Mouse (Mus musculus) heart, postnatal 14 days (tissue): ENCODE data around the gene Gnb1l. TPM values are rescaled to one million over a fixed set of nuclear protein-coding genes. Genes with fewer than 3 reads are reported as not detected.

Experiments used
- DNase-seq, 2 experiments: peaks; one replicate each; pipeline ENCODE4 v3.0.0; 2021 to 2022
- intact Hi-C: fragments of 180-260 bp; cut with DNase I; formaldehyde crosslinking; loops from one replicate; pipeline ENCODE4 v1.15.1; 2025
- total RNA-seq, 2 experiments: library from RNA; stranded (reverse); gene quantifications; 2 replicates each; pipeline ENCODE4 v1.2.3; 2021

Gene Gnb1l
- total RNA-seq, 2 experiments from 2014 or later, result 4.5 to 6.4 TPM

DNA sequence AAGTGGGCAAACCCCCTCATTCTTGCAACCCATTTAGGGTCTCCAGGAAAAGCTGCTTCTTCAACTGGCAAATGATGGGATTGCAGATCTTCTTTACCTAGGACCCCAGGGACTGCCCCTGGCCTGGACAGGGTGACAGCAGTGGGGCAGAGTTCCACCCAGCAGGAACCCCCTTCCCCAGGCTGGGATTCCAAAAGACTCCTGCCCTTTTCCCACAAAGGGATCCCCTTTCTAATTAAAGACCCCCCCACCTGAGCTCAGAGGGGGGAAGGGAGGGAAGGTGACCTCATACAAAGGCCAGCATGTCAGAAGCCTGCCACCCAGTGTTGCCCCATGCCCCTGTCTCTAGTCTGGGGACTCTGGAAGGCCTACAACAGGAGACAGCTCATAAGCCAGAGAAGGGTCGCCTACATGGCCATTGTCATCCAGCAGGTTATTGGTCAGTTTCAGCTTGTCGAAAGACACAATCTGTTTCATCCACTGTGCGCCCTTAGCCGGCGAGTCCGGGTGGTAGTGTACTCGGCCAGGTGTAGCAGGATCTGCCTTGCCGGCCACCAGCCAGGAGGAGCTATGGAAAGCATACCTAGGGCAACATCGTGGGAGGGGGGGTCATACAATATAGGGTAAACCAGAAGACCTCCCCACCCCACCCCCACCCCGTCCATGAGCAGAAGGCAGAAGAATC lies 85.3 kb downstream of the Gnb1l start:
- intact Hi-C loops, result no loop called here
- DNase-seq, result no peak

DNA sequence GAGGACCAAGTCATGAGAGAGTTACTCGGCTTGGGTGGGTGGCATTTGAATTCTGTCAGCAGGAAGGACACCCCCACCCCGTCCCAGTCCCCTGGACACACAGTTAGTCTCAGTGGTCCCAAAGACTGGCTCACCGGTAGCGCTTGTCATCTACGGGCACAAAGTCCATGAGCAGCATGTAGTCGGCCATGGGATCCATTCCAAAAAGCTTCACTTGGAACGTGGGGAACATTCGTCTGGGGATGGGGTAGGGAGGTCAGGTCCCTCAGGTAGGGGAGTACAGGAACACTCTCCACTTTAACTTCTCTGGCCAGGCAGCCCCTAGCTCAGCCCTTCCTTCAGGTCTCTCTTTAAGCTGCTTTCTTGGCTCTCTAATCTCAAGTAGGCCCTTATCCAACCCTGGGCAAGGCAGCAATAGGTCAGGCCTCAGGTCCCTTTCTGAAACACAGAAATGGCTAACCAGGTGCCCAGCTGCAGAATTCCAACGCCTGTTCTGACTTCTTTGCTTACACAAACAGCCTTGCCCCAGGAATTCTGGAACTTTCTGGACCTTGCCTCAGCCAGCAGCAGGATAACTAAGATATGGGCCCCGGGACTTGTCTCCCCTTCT lies 86.5 kb downstream of the Gnb1l start:
- DNase-seq, result no peak
- intact Hi-C loops, result no loop called here

DNA sequence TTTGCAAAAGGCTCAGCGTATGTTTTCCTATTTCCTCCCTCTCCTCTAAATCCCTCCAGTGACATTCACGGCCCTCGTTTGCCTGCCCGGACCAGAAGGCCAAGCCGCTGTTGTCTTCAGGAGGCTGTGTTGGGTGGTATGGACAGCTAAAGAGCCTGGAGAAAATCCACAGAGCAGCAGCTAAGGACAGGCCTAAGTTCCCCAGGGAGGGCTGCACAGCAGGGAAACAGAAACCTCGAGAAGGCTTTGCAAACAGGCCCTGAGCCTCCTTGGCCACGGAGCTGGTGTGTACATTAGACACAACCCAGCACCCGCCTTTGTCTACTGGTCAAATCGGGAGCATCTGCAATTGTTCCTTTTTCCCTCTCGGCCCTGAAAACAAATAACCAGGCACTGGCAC lies 87.2 kb downstream of the Gnb1l start:
- DNase-seq, result no peak
- intact Hi-C loops, result no loop called here

DNA sequence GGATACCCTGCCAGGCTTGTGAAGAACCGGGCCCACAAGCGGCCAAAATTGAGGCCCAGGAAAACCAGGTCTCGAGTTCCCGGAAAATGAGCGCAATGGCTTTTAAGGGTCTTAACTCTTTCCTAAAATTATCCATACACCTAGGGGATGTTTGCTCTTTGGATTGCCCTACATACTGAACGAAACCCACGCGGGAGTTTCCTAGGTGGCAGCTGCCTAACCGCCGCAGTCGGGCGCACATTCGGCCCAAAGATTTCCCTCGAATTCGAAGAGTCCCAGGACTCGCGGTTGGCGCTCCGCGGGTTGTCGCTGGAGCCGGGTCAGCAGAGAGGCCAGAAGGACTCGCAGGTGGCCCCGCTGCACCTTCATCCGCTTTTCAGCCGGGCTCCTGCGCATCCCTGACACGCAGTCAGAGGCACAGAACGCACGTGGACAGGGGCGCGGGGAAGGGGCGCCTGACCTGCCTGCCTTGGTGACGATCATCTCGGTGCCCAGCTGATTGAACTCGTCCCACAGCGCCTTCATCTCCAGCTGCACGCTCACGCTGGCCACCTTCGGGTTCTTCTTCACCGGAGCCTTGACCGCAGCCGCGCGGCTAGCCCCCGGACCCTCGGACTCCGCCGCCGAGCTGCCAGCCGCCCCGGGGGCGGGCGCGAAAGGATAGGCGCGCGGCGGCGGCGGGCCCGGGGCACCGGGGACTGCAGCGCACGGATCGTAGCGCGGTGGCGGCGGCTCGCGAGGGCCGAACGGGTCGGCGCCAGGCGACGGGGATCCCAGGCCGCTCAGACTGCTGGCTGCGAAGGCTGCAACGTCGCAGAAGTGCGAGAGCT lies 87.8 kb downstream of the Gnb1l start:
- intact Hi-C loops, result no loop called here
- no peak for DNase-seq

DNA sequence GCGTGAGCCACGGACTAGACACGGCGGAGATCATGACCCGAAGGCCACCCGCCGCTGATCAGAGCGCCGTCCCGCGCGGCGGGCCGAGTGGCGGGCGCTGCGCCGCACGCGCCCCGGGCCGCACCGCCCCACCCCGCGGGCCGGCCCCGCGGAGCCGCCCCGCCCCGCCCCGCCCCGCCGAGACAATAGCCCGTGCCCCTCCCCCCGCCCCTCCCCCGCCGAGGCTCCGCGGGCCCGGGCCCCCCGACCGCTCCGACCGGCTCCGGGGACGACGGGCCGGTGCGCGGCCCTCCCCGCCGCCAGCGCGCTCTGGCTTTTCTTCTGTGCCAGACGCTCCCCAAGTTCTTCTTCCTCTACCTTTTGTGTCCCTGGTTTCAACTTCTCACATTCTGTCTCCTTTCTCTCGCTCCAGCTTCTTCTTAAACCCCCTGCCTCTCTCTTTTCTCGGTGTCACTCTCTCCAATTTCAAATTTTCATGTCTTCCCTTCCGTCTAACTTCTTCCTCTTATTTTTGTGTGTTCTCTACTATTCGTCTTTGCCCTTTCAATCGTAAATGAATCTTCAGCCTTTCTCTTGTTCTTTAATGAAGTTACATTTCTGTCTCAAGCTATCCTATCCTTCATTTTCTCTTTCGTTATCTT lies 88.5 kb downstream of the Gnb1l start:
- intact Hi-C loops, result no loop called here
- no peak for DNase-seq

DNA sequence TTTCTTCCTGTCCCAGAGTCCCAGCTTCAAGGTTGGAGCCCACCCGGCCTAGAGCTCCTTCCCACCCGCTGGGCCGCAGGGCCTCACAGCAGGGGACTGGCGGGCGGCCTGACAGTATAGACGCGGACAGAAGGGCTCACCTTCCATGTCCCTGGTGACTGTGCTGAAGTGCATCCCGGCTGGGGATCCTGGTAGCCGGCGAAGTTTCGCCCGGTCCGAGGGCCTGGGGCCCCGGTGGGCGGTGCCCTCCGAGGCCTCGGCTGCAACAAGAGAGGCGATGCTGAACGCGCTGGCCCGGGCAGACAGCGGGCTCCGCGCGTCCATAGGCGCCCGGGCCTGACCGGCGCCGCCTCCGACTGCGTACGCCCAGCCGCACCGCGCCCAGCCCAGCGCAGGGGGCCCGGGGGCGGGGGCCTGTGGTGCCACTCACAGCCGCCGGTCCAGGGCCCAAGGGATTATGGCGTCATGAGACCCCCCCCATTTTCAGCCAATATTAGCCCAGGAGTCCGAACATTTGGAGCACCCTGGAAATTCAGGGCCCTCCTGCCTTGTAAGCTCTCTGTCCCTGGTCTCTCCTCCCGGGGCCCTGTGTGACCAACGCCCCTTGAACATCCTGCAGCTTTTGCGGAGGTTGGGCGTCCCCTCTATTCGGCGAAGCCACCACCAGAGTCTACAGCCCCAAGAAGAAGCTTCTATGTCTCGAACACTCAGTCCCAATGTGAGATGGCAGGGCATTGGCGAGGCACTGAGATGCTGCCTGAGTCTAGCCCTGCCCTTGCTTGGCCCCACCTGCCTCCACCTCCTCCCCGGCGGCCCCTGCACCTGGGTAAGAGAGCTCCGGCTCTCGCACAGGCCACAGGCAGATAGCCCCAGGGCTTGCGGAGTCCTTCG lies 89.6 kb downstream of the Gnb1l start:
- DNase-seq, result no peak
- intact Hi-C loops, result no loop called here

DNA sequence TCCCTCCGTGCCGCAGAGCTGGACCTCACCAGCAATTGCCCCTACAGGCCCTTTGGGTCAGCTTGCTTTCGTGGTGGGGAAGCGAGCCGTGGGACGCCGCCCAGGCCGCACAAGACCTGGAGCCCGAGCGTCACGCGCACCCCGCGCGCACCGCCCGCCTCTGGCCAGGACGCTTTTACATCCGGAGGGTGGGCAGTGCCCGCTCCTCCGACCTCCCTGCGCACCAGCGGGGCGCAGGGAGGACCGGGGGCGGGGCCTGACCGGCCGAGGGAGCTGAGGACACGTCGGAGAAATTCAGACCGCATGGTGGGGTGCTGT lies 90.2 kb downstream of the Gnb1l start:
- intact Hi-C loops, result no loop called here
- no peak for DNase-seq

DNA sequence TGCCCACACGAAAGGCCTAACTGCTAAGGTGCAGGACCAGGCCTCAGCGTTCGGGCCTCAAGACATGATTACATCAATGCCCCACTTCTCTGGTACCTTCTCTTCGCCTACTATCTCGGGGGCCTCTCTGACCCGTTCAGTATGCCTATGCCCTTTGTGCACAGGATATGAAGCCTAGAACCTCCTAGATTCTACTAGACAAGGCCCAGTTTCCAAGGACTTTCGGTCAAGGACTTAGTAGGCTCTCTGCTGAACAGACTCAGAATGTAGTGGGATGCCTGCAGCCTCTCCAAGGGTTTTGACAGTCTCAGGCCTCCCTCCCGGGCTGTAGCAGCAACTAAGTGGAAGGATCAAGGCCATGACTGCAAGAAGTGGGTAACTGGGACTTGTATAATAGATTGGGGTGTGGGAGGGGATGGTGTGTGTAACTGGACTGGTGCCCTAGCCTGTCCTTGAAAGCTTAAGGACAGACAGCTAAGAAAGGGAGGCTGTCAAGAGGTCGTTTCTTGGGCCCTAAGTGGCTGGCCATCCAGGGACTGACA lies 90.6 kb downstream of the Gnb1l start:
- intact Hi-C loops, result no loop called here
- no peak for DNase-seq

DNA sequence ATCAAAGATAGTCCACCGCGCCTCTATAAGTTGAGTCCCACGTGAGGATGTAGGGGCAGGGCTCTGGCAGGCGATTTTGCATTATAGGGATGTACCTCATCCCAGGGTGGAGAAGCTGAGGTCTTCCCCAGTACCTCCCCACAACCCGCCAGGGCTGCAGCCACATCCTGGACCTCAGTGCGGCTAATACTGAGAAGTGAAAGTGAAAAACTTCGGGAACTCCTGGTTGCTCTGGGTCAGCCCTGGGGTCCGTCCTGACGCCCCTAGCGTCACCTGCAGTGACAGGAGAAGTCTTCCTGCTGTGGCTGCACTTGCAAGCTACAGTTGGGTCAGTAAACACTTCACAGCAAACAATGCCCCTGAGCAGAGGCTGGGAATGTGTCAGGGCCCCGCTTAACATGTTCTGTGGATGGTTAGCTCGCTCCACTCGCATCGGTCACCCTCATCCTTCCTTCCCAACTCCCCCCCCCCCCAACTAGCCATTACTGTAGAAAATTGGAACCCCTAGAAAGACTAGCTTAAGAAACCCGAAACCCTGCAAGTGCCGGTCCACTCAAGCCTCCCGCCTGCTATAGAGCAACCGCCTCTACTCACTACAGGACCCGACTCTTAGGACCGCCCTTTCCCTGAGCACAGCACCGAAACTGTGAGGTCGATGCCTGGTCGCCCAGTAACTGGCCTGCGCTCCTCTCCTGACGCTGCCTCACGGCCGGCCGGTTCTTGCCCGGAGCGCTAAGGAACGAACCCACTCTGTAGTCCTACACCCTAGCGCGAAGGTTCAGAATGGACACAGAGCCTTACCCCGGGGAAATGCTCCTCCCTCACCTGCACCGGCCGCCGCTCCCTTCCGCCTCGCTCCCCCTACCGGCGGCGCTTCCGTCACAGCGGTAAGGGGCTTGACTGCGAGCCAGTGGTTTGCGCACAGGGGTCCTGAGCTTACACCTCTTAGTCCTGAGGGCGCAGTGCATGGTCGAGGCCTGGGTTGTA lies 91.6 kb downstream of the Gnb1l start, which contains the start of gene Tbx1:
TSS of gene Tbx1 (minus strand) at position 868 of the 987 bp plus-strand sequence.
- DNase-seq, result no peak
- intact Hi-C loops, result no loop called here

DNA sequence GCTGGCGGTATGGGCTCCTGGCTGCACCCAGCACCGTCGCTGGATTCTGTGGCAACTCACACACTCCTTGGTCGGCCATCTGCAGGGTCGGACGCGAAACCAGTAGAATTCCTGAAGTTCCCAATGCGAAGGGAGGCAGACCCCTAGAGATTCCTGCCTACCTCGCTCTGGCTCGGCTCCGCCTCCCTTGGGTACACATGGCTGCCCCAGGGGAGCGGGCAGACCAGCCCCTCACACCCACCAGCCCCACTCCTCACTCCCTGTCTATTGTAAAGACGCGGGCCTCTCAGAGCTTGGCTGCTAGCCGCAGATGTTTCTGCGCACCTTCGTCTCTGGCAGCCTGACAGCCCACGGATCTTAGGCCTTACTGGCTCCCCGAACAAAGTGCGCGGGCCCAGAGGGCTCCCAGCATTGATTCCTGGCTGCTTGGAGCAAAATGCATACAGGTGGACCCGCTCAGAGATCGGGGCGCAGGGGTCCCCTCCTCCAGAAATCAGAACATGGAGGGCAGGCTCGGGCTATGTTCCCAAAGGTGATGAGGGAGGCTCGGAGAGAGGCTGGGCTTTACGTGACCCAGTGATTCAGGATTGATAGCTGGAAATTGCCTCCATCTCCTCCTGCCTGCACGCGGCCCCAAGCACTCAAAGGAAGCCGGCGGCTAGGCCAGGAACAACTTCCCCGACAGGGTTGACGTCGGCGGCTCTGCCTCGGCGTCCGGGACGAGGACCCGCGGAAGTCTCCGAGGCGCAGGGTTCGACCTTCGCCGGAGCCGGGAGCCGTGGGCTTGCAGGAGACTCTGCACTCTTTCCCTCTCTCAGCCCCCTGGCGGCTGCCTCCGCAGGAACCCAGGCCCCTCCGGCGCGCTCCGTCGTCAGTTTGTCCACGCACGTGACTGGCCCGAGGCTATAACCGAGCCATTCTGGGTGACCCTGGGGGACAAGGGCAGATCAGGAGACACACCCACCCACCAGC lies 92.8 kb downstream of the Gnb1l start:
- intact Hi-C loops, result no loop called here
- peak in 1 of 2 experiments; percentile 41 for DNase-seq

DNA sequence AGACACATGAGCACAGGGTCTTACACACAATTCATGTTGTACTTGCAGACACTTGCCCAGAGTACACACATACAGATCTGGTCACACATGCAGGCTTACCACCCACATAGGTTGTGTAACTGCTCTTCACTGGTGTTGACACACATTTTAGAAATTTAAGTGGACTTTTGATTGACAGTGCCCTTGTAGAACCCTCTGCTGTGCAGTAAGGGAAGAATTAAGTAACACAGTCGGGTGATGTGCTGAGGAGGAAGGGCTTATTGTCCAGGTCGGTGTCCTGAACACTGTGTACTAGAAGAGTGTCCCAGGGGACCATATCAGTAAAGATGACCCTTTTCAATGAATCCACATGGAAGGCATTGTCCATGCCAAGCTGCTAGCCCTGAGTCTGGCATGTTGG lies 95.4 kb downstream of the Gnb1l start:
- intact Hi-C loops, result no loop called here
- no peak for DNase-seq

DNA sequence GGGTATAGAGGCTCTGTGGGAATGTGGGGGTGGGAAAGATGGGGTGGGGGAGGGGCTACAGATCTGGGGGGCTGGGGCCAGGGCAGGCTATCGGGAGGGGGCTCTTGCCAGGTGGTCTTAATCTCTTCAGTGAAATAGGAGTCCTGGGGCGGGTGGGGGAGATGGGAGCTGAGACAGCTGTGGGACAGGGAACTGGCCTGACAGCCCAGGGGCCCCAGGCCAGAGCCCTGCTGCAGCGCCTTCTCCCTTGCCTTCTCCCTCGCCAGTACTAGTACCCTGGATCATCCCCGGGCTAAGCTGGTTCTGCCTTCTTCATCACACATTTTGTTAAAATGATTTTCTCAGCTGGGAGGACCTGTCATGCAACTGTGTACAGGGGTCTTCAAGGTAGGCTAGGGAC lies 97.7 kb downstream of the Gnb1l start:
- DNase-seq, result no peak
- intact Hi-C loops, result no loop called here

DNA sequence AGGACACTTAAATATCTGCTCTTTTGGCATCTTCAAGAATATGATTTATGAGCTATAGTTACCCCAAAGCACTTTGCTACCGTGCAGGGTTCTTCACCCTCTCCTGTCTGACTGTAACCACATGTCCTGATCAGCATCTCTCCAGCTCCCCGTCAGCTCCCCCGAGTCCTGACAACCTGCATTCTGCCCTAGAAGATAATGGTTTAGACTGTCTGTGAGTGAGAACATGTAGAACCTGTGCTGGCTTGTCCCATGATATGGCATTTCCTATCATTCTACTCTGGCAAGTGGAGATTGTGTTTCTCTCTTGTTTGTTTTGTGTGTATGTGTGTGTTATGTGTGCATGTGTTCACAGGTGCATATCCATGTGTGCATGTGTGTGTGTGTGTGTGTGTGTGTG lies 99.5 kb downstream of the Gnb1l start:
- no peak for DNase-seq
- intact Hi-C loops, result no loop called here

DNA sequence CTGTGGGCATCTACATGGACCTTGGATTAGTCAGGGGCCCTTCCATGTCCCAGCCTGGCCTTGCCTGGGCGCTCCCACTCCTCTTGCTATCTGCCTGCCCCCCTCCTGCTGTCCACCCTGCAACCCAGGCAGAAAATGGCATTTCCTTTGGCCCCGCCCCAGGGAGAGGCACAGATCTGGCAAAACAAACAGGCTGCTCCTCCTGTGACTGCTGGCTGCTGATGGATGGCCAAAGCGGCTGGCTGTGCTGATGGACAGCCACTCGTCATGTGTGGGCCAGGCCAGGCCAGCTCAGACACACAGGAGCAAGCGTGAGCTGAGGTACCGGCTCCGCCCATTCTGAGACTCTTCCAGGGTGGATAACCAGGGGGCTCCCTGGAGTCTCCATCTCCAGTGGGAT lies 102.9 kb downstream of the Gnb1l start:
- intact Hi-C loops, result no loop called here
- no peak for DNase-seq

DNA sequence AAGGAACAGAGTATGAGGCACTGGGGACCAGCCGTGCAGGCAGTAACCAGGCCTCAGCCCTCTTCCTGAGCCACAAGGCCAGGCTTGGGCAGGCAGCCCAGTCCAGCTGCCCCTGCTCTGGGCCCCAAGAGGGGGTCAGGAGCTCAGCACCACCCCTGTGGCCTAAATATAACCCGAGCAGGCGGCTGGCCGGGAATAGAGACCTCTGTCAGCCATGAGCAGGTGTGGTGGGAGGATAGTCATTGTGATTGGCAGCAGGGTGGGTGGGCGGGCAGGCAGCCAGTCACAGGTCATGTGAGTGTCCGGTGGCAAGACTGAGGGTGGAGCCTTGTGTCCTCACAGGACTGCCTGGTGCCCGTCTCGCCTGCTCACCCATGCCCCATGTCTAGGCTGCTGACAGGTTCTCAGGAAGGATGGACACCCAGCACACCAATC lies 105.8 kb downstream of the Gnb1l start:
- intact Hi-C loops, result no loop called here
- peak; percentile 59 to 70 for DNase-seq

DNA sequence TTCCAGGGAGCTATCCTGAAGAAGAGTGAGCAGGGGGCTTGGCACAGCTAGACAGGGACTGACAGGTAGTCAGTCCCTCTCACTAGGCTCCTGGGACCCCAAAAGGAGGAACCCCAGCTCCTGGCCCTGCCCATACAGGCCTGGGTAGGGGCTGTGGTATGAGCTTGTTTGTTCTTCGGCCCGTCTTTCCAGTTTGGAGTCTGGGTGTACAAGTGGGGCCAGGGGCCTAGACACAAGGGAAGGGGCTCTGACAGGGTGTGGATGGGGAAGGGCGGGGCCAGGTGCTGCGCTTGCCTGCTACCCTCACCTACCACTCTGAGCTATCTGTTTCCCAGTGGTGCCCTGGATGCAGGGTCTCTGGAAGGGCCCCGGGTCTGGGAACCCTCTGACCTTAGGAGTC lies 107.2 kb downstream of the Gnb1l start:
- intact Hi-C loops, result no loop called here
- no peak for DNase-seq

DNA sequence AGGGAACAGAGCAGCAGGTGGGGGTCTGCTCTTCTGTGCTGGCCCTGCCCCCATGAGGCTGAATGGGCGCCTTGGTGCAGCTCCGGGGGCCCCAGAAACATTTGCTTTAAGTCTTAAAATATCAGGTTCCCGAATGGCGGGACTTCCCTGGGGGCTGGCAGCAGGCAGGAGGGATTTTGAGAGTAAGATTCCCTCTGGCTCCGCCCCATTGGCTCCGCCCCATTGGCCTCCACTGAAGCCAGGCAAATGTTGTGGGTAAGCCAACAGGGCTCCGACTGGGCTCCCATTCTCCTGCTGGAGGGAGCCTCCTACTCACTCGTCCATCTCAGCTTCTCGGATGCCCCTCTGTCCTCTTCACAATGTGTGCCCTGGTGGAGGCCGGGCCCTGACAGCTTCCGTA lies 109.7 kb downstream of the Gnb1l start:
- intact Hi-C loops, result no loop called here
- no peak for DNase-seq

DNA sequence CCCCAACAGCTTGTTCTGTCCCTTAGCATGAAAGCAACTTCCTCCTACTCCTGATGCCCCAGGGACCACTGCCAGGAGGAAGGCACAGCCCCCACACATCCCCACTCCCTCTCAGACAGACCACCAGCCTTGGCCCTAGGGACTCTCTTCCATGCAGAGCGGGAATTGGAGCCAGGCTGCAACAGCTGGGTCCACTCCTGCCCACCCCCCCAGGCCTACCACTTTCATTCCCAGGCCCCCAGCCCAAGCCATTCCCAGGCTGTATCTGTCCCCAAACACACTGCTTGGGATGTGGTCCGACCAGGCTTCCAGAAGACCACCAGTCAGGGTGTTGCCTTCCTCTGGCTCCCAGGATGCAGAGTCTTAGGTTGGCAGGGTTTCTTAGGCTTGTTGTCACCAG lies 110.6 kb downstream of the Gnb1l start:
- intact Hi-C loops, result no loop called here
- DNase-seq, result no peak
